Comparison of ENCODE assay signal across 20 mouse cellular contexts in genomic region chr19:25053152-25053551, GRCm38 (mm10). TPM values are rescaled to one million over a fixed set of nuclear protein-coding genes. Genes with fewer than 3 reads are reported as not detected.
DNase-seq lines count a peak whose midpoint lies in the region; ATAC-seq and TF ChIP-seq lines count a peak whose summit lies in the region.
"Had no signal": no experiment of that assay in that cellular context is flagged by ENCODE, and none has a peak within 500 bp of the region (broad histone marks: within the 10 kb centered on the region; RNA-seq: fewer than 3 reads in every experiment).

No protein-coding gene starts in this region.

- TF ChIP-seq POLR2A in CH12.LX (IDR thresholded peaks at IDR 0.05; ENCODE audit: low read depth, low read length): 0 out of 2 replicates have a peak, but pooled peaks have one; percentile 23
- TF ChIP-seq POLR2A in bone marrow macrophage, adult 2 months (IDR thresholded peaks at IDR 0.05; ENCODE audit: borderline replicate concordance, low read depth, low read length): no peak

- dilution Hi-C loops in CH12.LX (cut with MboI; ENCODE audit: extremely low pct_ligation_motif_present, extremely low pct_unique_long_range_greater_than_20kb, low sequenced_read_pairs): no loop called here

- in situ Hi-C loops in CH12.LX (cut with MboI; ENCODE audit: low pct_ligation_motif_present, low pct_unique_long_range_greater_than_20kb, low sequenced_read_pairs): no loop called here

- H3K4me3 ChIP-seq in megakaryocyte, embryonic 14.5 days (replicated peaks): peak overlapping the region; percentile 87
- H3K4me3 ChIP-seq in CH12.LX (replicated peaks in 1 of 3; ENCODE audit: low read depth in 2 of 3, low read length in 2 of 3, poor library complexity in 1 of 3) (peak overlapping the region; percentile 64 to 88 (median 80)), macrophage (ENCODE audit: inconsistent target) (peak overlapping the region; percentile 18)
- peak overlapping the region; percentile 52 for H3K4me3 ChIP-seq in bone marrow macrophage, adult 2 months (ENCODE audit: insufficient read depth, low read length)
- H3K4me3 ChIP-seq in intestine, postnatal 0 days (ENCODE audit: low read depth, low read length): no peak overlapping the region
- H3K4me3 ChIP-seq: forebrain, embryonic 12.5 days; heart, embryonic 13.5 days; left cerebral cortex, adult 2 months had no signal

- peak overlapping the region; percentile 74 for H3K4me2 ChIP-seq in CH12.LX (ENCODE audit: insufficient read depth, low read depth, poor library complexity, severe bottlenecking)
- H3K4me2 ChIP-seq in intestine, postnatal 0 days (replicated peaks; ENCODE audit: low read depth): no peak overlapping the region; the same call in 1 of the 2 replicates
- H3K4me2 ChIP-seq: forebrain, embryonic 12.5 days; heart, embryonic 13.5 days had no signal

- peaks cover 62% of the 10 kb centered on the region for H3K36me3 ChIP-seq in megakaryocyte, embryonic 14.5 days (replicated peaks; ENCODE audit: low read length)
- H3K36me3 ChIP-seq in CH12.LX (replicated peaks in 1 of 2; ENCODE audit: control insufficient read depth in 1 of 2, insufficient read depth in 1 of 2, low read length in 1 of 2): peaks cover 12 to 29% of the 10 kb centered on the region in 2 experiments
- peaks cover 32% of the 10 kb centered on the region for H3K36me3 ChIP-seq in macrophage (ENCODE audit: inconsistent target)
- no peaks in the 10 kb centered on the region for H3K36me3 ChIP-seq in intestine, postnatal 0 days (ENCODE audit: control insufficient read depth, insufficient read depth)
- H3K36me3 ChIP-seq: forebrain, embryonic 12.5 days; heart, embryonic 13.5 days had no signal

- H3K9ac ChIP-seq in CH12.LX (ENCODE audit: insufficient read depth, low read depth): peak overlapping the region; percentile 96
- no peak overlapping the region for H3K9ac ChIP-seq in intestine, postnatal 0 days (ENCODE audit: low read depth, low read length)
- H3K9ac ChIP-seq: forebrain, embryonic 12.5 days; heart, embryonic 13.5 days had no signal

- H3K79me2 ChIP-seq in CH12.LX (replicated peaks; ENCODE audit: control insufficient read depth, extremely low read depth, insufficient read depth, poor library complexity, severe bottlenecking) (peaks cover 51% of the 10 kb centered on the region), macrophage (ENCODE audit: inconsistent target) (peaks cover 90% of the 10 kb centered on the region)

- 17% methylated on average over 7 of the region's 7 CpGs for WGBS in macrophage (ENCODE audit: missing documents)
- WGBS in intestine, postnatal 0 days: 83% methylated on average over 7 of the region's 7 CpGs

- TF ChIP-seq RAD21 in CH12.LX (IDR thresholded peaks at IDR 0.05; ENCODE audit: low read depth, low read length): no peak

- ATAC-seq in megakaryocyte, adult 5-6 weeks (ENCODE audit: poor library complexity, severe bottlenecking): no peak
- no peak for ATAC-seq in intestine, postnatal 0 days
- ATAC-seq: midbrain, embryonic 16.5 days had no signal

- H3K4me1 ChIP-seq in megakaryocyte, embryonic 14.5 days: peaks cover 78% of the 10 kb centered on the region
- peaks cover 20 to 51% of the 10 kb centered on the region in 2 experiments for H3K4me1 ChIP-seq in CH12.LX (ENCODE audit: control insufficient read depth in 1 of 2, insufficient read depth in 2 of 2)
- H3K4me1 ChIP-seq in bone marrow macrophage, adult 2 months (ENCODE audit: control insufficient read depth, insufficient read depth, low read length): peaks cover 36% of the 10 kb centered on the region
- no peaks in the 10 kb centered on the region for H3K4me1 ChIP-seq in intestine, postnatal 0 days (replicated peaks; ENCODE audit: control insufficient read depth, insufficient read depth, low read length)
- H3K4me1 ChIP-seq: forebrain, embryonic 12.5 days had no signal

- no peak for TF ChIP-seq EP300 in CH12.LX (IDR thresholded peaks at IDR 0.05; ENCODE audit: low read length)

- TF ChIP-seq CTCF in CH12.LX (conservative IDR thresholded peaks at IDR 0.05 in 1 of 2, IDR thresholded peaks at IDR 0.05 in 1 of 2; ENCODE audit: low read depth in 2 of 2, low read length in 2 of 2): no peak
- no peak for TF ChIP-seq CTCF in bone marrow macrophage, adult 2 months (IDR thresholded peaks at IDR 0.05; ENCODE audit: low read depth, low read length)
- no peak for TF ChIP-seq CTCF in intestine, postnatal 0 days (IDR thresholded peaks at IDR 0.05; ENCODE audit: low read depth)

- peak overlapping the region; percentile 97 for H3K27ac ChIP-seq in CH12.LX (ENCODE audit: insufficient read depth, low read depth)
- H3K27ac ChIP-seq in bone marrow macrophage, adult 2 months (ENCODE audit: insufficient read depth, low read depth, low read length): peak overlapping the region; percentile 95
- H3K27ac ChIP-seq in macrophage: peak overlapping the region; percentile 80
- no peak overlapping the region for H3K27ac ChIP-seq in intestine, postnatal 0 days (ENCODE audit: low read depth, low read length)
- H3K27ac ChIP-seq: forebrain, embryonic 12.5 days; heart, embryonic 13.5 days; left cerebral cortex, adult 2 months had no signal

- no peak for DNase-seq in CH12.LX (ENCODE audit: extremely low read depth)
- no peak for DNase-seq in adrenal gland, adult 2 months
- DNase-seq in right cerebral cortex, postnatal 14 days: no peak
- DNase-seq: cerebellum, adult 9-10 months; heart, adult 18-20 months; kidney, adult 8-10 months; kidney, postnatal 14 days; left cerebral cortex, postnatal 4 days; lung, adult 18-20 months; lung, postnatal 14 days; right cerebral cortex, postnatal 4 days had no signal

- no peaks in the 10 kb centered on the region for H3K9me3 ChIP-seq in megakaryocyte, embryonic 14.5 days
- H3K9me3 ChIP-seq in CH12.LX (replicated peaks; ENCODE audit: low read length): no peaks in the 10 kb centered on the region
- no peaks in the 10 kb centered on the region for H3K9me3 ChIP-seq in intestine, postnatal 0 days (ENCODE audit: control insufficient read depth)
- H3K9me3 ChIP-seq: forebrain, embryonic 12.5 days; heart, embryonic 13.5 days had no signal

- no peaks in the 10 kb centered on the region for H3K27me3 ChIP-seq in megakaryocyte, embryonic 14.5 days (replicated peaks)
- H3K27me3 ChIP-seq in CH12.LX (replicated peaks): no peaks in the 10 kb centered on the region
- no peaks in the 10 kb centered on the region for H3K27me3 ChIP-seq in intestine, postnatal 0 days (replicated peaks; ENCODE audit: control insufficient read depth, insufficient read depth, low read length)
- H3K27me3 ChIP-seq: forebrain, embryonic 12.5 days had no signal

TF ChIP-seq in CH12.LX, 34 proteins besides CTCF, POLR2A, EP300 and RAD21:
- TF ChIP-seq GABPA (IDR thresholded peaks at IDR 0.05; ENCODE audit: insufficient replicate concordance, low read depth, low read length) (no peak), NELFE (IDR thresholded peaks at IDR 0.05; ENCODE audit: low read depth, low read length) (peak; percentile 36; the same call in 1 of the 2 replicates), JUND (conservative IDR thresholded peaks at IDR 0.05; ENCODE audit: low read depth, low read length) (no peak), CHD2 (IDR thresholded peaks at IDR 0.05; ENCODE audit: low read length) (no peak), ZKSCAN1 (IDR thresholded peaks at IDR 0.05; ENCODE audit: borderline replicate concordance, low read depth, low read length) (no peak), MXI1 (IDR thresholded peaks at IDR 0.05; ENCODE audit: low read depth, low read length) (peak; percentile 39), SIN3A (IDR thresholded peaks at IDR 0.05; ENCODE audit: low read length) (peak; percentile 53), MYC (IDR thresholded peaks at IDR 0.05; ENCODE audit: low read depth, low read length) (0 out of 2 replicates have a peak, but pooled peaks have one; percentile 39), MAX (IDR thresholded peaks at IDR 0.05; ENCODE audit: low read length) (0 out of 2 replicates have a peak, but pooled peaks have one; percentile 19), USF2 (conservative IDR thresholded peaks at IDR 0.05; ENCODE audit: low read depth, low read length) (no peak)

RNA-seq across cellular contexts. Expression of gene Dock8, which starts 53.8 kb away (rescaled TPM):
- polyA plus RNA-seq in megakaryocyte, embryonic 14.5 days (2012; ENCODE audit: insufficient read depth, low replicate concordance): 7.9 and 18.0 TPM in 2 replicates
- total RNA-seq in megakaryocyte, adult 5-6 weeks (2015): 168 and 172 TPM in 2 replicates
- 89.8 and 102 TPM in 2 replicates for total RNA-seq in megakaryocyte, adult 5-6 weeks (2017)
- total RNA-seq in CH12.LX (2012; rRNA removed) (22.4 and 26.4 TPM in 2 replicates), CH12.LX (2014; rRNA removed) (9.8 and 13.6 TPM in 2 replicates)
- polyA plus RNA-seq in CH12.LX (2012; ENCODE audit: insufficient read length, low read depth) (33.9 and 37.5 TPM in 2 replicates), macrophage (2018) (41.2 to 71.9 TPM (median 45.5 TPM) in 3 replicates)
- polyA plus RNA-seq in bone marrow macrophage, adult 2 months (2012; ENCODE audit: insufficient read depth, insufficient read length, missing spikeins): 78.5 and 83.3 TPM in 2 replicates
- total RNA-seq in macrophage (2018; cell fraction: chromatin; rRNA removed): 100 to 1,000 TPM in 21 of 26 experiments, 10 to 100 TPM in 5; 26.4 to 284 (median 186) TPM
- total RNA-seq in macrophage (2018; cell fraction: cytosol; rRNA removed): 100 to 1,000 TPM in 1 of 26 experiments, 10 to 100 TPM in 25; 43.4 to 106 (median 61.6) TPM
- total RNA-seq in macrophage (2018; cell fraction: nucleus; rRNA removed): 100 to 1,000 TPM in 19 of 26 experiments, 10 to 100 TPM in 7; 29.5 to 215 (median 138) TPM
- 10 to 100 TPM; 17.1 to 34.7 TPM for total RNA-seq in adrenal gland, adult 2 months (2021)
- polyA plus RNA-seq in adrenal gland, adult 2 months (2012; rRNA removed): 5.4 and 9.4 TPM in 2 replicates
- polyA plus RNA-seq in intestine, postnatal 0 days (2015; fragmentation: Nextera tagmentation; extraction: Ambion mirVana): 7.2 and 7.5 TPM in 2 replicates
